In genomic region chr3:55756602-55757190, GRCm38 (mm10) we compare ENCODE assay signal across 13 mouse cellular contexts. TPM values are rescaled to one million over a fixed set of nuclear protein-coding genes. Genes with fewer than 3 reads are reported as not detected.
DNase-seq lines count a peak whose midpoint lies in the region; ATAC-seq and TF ChIP-seq lines count a peak whose summit lies in the region.
"Had no signal": no experiment of that assay in that cellular context is flagged by ENCODE, and none has a peak within 500 bp of the region (broad histone marks: within the 10 kb centered on the region; RNA-seq: fewer than 3 reads in every experiment).

No protein-coding gene starts in this region.

- no peak for TF ChIP-seq CTCF in layer of hippocampus, adult 2 months (conservative IDR thresholded peaks at IDR 0.05)
- TF ChIP-seq CTCF in midbrain, postnatal 0 days (IDR thresholded peaks at IDR 0.05), result no peak

- H3K9ac ChIP-seq in embryonic facial prominence, embryonic 14.5 days (ENCODE audit: low read depth, low read length), result no peak overlapping the region
- no peak overlapping the region for H3K9ac ChIP-seq in hindbrain, embryonic 15.5 days
- no peak overlapping the region; the same call in 1 of the 2 replicates for H3K9ac ChIP-seq in midbrain, postnatal 0 days (replicated peaks; ENCODE audit: low read length, poor library complexity, severe bottlenecking)

- no peaks in the 10 kb centered on the region for H3K36me3 ChIP-seq in embryonic facial prominence, embryonic 14.5 days (ENCODE audit: control insufficient read depth, insufficient read depth, low read length)
- no peaks in the 10 kb centered on the region for H3K36me3 ChIP-seq in hindbrain, embryonic 15.5 days
- no peaks in the 10 kb centered on the region for H3K36me3 ChIP-seq in midbrain, postnatal 0 days (ENCODE audit: insufficient read depth, low read length)

- peak overlapping the region; percentile 64 for H3K27ac ChIP-seq in layer of hippocampus, adult 2 months
- peak overlapping the region; percentile 33; the same call in 1 of the 2 replicates for H3K27ac ChIP-seq in embryonic facial prominence, embryonic 14.5 days (replicated peaks; ENCODE audit: low read depth, low read length)
- peak overlapping the region; percentile 76 for H3K27ac ChIP-seq in hindbrain, embryonic 15.5 days (replicated peaks)
- H3K27ac ChIP-seq in midbrain, postnatal 0 days (ENCODE audit: low read depth, low read length), result peak overlapping the region; percentile 76

- H3K4me2 ChIP-seq in embryonic facial prominence, embryonic 14.5 days (ENCODE audit: low read depth, low read length), result no peak overlapping the region
- no peak overlapping the region for H3K4me2 ChIP-seq in hindbrain, embryonic 15.5 days
- H3K4me2 ChIP-seq in midbrain, postnatal 0 days (ENCODE audit: low read depth, low read length, poor library complexity, severe bottlenecking), result no peak overlapping the region

- H3K27me3 ChIP-seq in embryonic facial prominence, embryonic 14.5 days (replicated peaks; ENCODE audit: control insufficient read depth, insufficient read depth, low read length), result no peaks in the 10 kb centered on the region
- H3K27me3 ChIP-seq in hindbrain, embryonic 15.5 days, result no peaks in the 10 kb centered on the region
- no peaks in the 10 kb centered on the region for H3K27me3 ChIP-seq in midbrain, postnatal 0 days (ENCODE audit: insufficient read depth, low read length)
- H3K27me3 ChIP-seq: megakaryocyte, embryonic 14.5 days had no signal

- WGBS in embryonic facial prominence, embryonic 14.5 days, result 55% methylated on average over 11 of the region's 11 CpGs
- WGBS in hindbrain, embryonic 15.5 days, result 40% methylated on average over 11 of the region's 11 CpGs
- 24% methylated on average over 11 of the region's 11 CpGs for WGBS in midbrain, postnatal 0 days

- peak; percentile 83 for ATAC-seq in embryonic facial prominence, embryonic 14.5 days (ENCODE audit: low read depth)
- ATAC-seq in hindbrain, embryonic 15.5 days (ENCODE audit: low FRiP score, low read depth), result no peak
- ATAC-seq in midbrain, postnatal 0 days (ENCODE audit: low FRiP score), result 0 out of 2 replicates have a peak, but pooled peaks have one; percentile 28

- no peaks in the 10 kb centered on the region for H3K9me3 ChIP-seq in embryonic facial prominence, embryonic 14.5 days (ENCODE audit: control insufficient read depth, low read length)
- H3K9me3 ChIP-seq in hindbrain, embryonic 15.5 days, result no peaks in the 10 kb centered on the region
- no peaks in the 10 kb centered on the region for H3K9me3 ChIP-seq in midbrain, postnatal 0 days (ENCODE audit: low read length)
- H3K9me3 ChIP-seq: megakaryocyte, embryonic 14.5 days had no signal

- 0 out of 2 replicates have a peak, but pooled peaks cover 16% of the 10 kb centered on the region for H3K4me1 ChIP-seq in embryonic facial prominence, embryonic 14.5 days (ENCODE audit: control insufficient read depth, insufficient read depth, low read length)
- peaks cover 44% of the 10 kb centered on the region for H3K4me1 ChIP-seq in hindbrain, embryonic 15.5 days (replicated peaks)
- H3K4me1 ChIP-seq in midbrain, postnatal 0 days (ENCODE audit: insufficient read depth, low read length), result peaks cover 14% of the 10 kb centered on the region; the same call in 1 of the 2 replicates

- no peak for DNase-seq in layer of hippocampus, adult 2 months (ENCODE audit: low spot score in 2 of 2)
- DNase-seq in layer of hippocampus, adult 9-10 months (ENCODE audit: low spot score), result no peak
- DNase-seq in embryonic facial prominence, embryonic 14.5 days (ENCODE audit: low spot score), result peak; percentile 76
- peak; percentile 20 for DNase-seq in midbrain, postnatal 0 days (ENCODE audit: low spot score)
- no peak for DNase-seq in right cerebral cortex, postnatal 36 days (ENCODE audit: low spot score in 2 of 2)
- no peak for DNase-seq in ovary, postnatal 36 days (ENCODE audit: low spot score)
- no peak for DNase-seq in heart, adult 8-10 months (ENCODE audit: low spot score)
- DNase-seq: kidney, adult 9 months; liver; thymus, postnatal 25 days had no signal

- H3K4me3 ChIP-seq in layer of hippocampus, adult 2 months, result no peak overlapping the region
- no peak overlapping the region for H3K4me3 ChIP-seq in embryonic facial prominence, embryonic 14.5 days (ENCODE audit: low read depth, low read length)
- H3K4me3 ChIP-seq in hindbrain, embryonic 15.5 days, result no peak overlapping the region
- H3K4me3 ChIP-seq in midbrain, postnatal 0 days (ENCODE audit: low read depth, low read length), result no peak overlapping the region
- H3K4me3 ChIP-seq: megakaryocyte, embryonic 14.5 days had no signal

RNA-seq across cellular contexts. Expression of gene Mab21l1, which starts 25.6 kb away (rescaled TPM):
- total RNA-seq in layer of hippocampus, adult 2 months (2021), result under 1 TPM; 0.64 to 0.77 TPM
- 21.9 and 24.6 TPM in 2 replicates for polyA plus RNA-seq in embryonic facial prominence, embryonic 14.5 days (2014; fragmentation: Nextera tagmentation; extraction: Ambion mirVana)
- polyA plus RNA-seq in hindbrain, embryonic 15.5 days (2015; fragmentation: Nextera tagmentation; extraction: Ambion mirVana), result 169 and 177 TPM in 2 replicates
- 151 and 152 TPM in 2 replicates for total RNA-seq in midbrain, postnatal 0 days (2014; rRNA removed)
- 131 and 148 TPM in 2 replicates for polyA plus RNA-seq in midbrain, postnatal 0 days (2015; fragmentation: Nextera tagmentation; extraction: Ambion mirVana)
- total RNA-seq in heart, adult 8-10 months (2022), result under 1 TPM in 1 of 4 experiments, not detected in 3; 0.12 TPM
- total RNA-seq: heart, postnatal 25 days had no signal

Comparison
In these comparisons a context has a peak if more than half of its experiments do, and no peak if none do; other contexts are left out.
1. DNase-seq: peak in embryonic facial prominence, embryonic 14.5 days (single experiment) and midbrain, postnatal 0 days (single experiment); none in layer of hippocampus, adult 2 months (0 of 2), layer of hippocampus, adult 9-10 months (single experiment), right cerebral cortex, postnatal 36 days (0 of 2), ovary, postnatal 36 days (single experiment) and heart, adult 8-10 months (single experiment).
2. RNA of gene Mab21l1, which starts 25.6 kb away (total RNA-seq): 151 to 152 TPM in midbrain, postnatal 0 days; 0.64 to 0.77 TPM in layer of hippocampus, adult 2 months and 0.12 TPM in heart, adult 8-10 months; every median in the first group is over 10 times any median in the second.
3. Peak in every context shown above with its lines, with median percentiles within 50 percentile points of each other: H3K27ac ChIP-seq.